Comparison of ENCODE assay signal across 8 mouse cellular contexts in the genomic region with DNA sequence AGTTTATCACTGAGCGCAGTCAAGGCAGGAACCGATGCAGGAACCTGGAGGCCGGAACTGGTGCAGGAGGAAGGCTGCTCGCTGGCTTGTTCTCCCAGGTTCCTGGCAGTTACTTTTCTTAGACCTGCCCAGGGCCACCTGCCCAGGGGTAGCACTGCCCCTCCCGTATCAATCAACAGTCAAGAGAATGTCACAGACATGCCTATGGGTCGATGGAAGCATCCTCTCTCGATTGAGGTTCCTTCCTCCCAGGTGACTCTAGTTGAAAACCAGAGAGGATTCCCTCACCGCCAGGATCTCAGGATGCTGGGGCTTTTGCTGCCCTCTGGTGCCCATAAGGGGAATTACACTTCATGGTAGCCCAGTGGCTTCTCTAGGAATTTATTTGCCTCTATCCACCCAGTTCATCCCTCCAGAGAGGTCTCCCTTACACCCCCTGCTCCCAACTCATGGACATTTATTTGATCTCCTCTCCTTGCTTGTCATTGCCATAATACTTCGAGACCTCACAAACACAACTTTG. TPM values are rescaled to one million over a fixed set of nuclear protein-coding genes. Genes with fewer than 3 reads are reported as not detected.
DNase-seq lines count a peak whose midpoint lies in the region; ATAC-seq and TF ChIP-seq lines count a peak whose summit lies in the region.

No protein-coding gene starts in this region.

- no peaks in the 10 kb centered on the region for H3K9me3 ChIP-seq in liver, postnatal 0 days (ENCODE audit: low read length)

- no peak for TF ChIP-seq EP300 in liver, postnatal 0 days (IDR thresholded peaks at IDR 0.05; ENCODE audit: low read depth)

- 32% methylated on average over 9 of the region's 9 CpGs for WGBS in liver, postnatal 0 days (ENCODE audit: insufficient replicate concordance)

- ATAC-seq in liver, postnatal 0 days, result peak; percentile 26; the same call in 1 of the 2 replicates

- H3K4me3 ChIP-seq in liver, postnatal 0 days (ENCODE audit: low read depth, low read length), result no peak overlapping the region

- H3K9ac ChIP-seq in liver, postnatal 0 days (replicated peaks), result no peak overlapping the region

- no peak overlapping the region for H3K4me2 ChIP-seq in liver, postnatal 0 days (ENCODE audit: low read depth, low read length)

- DNase-seq in 416B (ENCODE audit: low read depth), result peak; percentile 65
- peak; percentile 87 for DNase-seq in R1 (ENCODE audit: low read depth, low spot score)
- peak; percentile 81 to 86 for DNase-seq in cerebellum, postnatal 25 days
- DNase-seq in gastrocnemius, adult 18-20 months (ENCODE audit: low spot score), result peak; percentile 74
- DNase-seq in kidney, postnatal 10 days, result peak; percentile 85
- peak; percentile 72 for DNase-seq in liver, postnatal 0 days
- DNase-seq in ovary, postnatal 14 days (ENCODE audit: low spot score), result peak; percentile 74
- DNase-seq in thymus, postnatal 36 days, result peak; percentile 43 to 48

- peak; percentile 98 for TF ChIP-seq CTCF in liver, postnatal 0 days (IDR thresholded peaks at IDR 0.05; ENCODE audit: low read depth)

- no peak overlapping the region for H3K27ac ChIP-seq in liver, postnatal 0 days (ENCODE audit: low read depth)

- H3K36me3 ChIP-seq in liver, postnatal 0 days (replicated peaks; ENCODE audit: insufficient read depth, low read length), result no peaks in the 10 kb centered on the region

- H3K4me1 ChIP-seq in liver, postnatal 0 days (ENCODE audit: insufficient read depth), result peaks cover 39% of the 10 kb centered on the region

- no peaks in the 10 kb centered on the region for H3K27me3 ChIP-seq in liver, postnatal 0 days (ENCODE audit: insufficient read depth, low read length)

RNA-seq across cellular contexts. Expression of a gene that starts 53.5 kb away (rescaled TPM):
- 10 to 100 TPM; 16.3 to 18.7 TPM for total RNA-seq in gastrocnemius, adult 18-20 months (2021)
- 13.4 and 14.8 TPM in 2 replicates for polyA plus RNA-seq in liver, postnatal 0 days (2015; fragmentation: Nextera tagmentation; extraction: Ambion mirVana)
